Mouse (Mus musculus): ENCODE results near the gene Ccne1.

GRCm38 (mm10) chr7:38107371-38108259, at the start of gene Ccne1:
- TF ChIP-seq EP300 (IDR thresholded peaks at IDR 0.05; ENCODE audit: low read depth) (no peak), CTCF (IDR thresholded peaks at IDR 0.05; ENCODE audit: low read depth) (no peak)

Measured in heart, postnatal 0 days (tissue).